Mouse (Mus musculus) left cerebral cortex, adult 8-10 months (tissue): Measurements from ENCODE around the gene Hist1h4b. TPM values are rescaled to one million over a fixed set of nuclear protein-coding genes. Genes with fewer than 3 reads are reported as not detected.
"Not testable (repeated sequence)": the region's sequence is repeated elsewhere in the genome, so short reads cannot be mapped to it uniquely, and the experiment has no call there.

Experiments
- DNase-seq, 2 experiments: peaks; one replicate each; pipeline ENCODE4 v3.0.0; 2022; ENCODE audit warnings: low spot score in 2 of 2
- total RNA-seq, 4 experiments: library from RNA; stranded (reverse); gene quantifications; 2 replicates each; pipeline ENCODE4 v1.2.4; 2022

Gene Hist1h4b
- total RNA-seq: 10 to 100 TPM; 53.3 to 70.8 (median 63.3) TPM

DNA sequence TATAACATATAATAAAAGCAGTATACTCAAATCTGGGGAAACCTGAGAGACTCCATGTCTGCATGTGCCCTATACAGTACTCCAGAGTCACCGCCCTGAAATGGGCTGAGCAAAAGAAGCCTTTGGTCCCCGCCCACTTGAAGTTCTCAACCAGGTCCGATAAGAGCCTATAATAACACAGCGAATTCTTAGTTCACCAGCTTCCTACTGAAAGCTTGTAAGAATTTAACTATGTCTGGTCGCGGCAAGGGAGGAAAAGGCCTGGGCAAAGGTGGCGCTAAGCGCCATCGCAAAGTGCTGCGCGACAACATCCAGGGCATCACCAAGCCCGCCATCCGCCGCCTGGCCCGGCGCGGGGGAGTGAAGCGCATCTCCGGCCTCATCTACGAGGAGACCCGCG, at the start of gene Hist1h4b:
Hist1h4b (plus strand) TSS at position 224 of the 400 bp plus-strand sequence.
- DNase-seq: peak; percentile 68 to 91

DNA sequence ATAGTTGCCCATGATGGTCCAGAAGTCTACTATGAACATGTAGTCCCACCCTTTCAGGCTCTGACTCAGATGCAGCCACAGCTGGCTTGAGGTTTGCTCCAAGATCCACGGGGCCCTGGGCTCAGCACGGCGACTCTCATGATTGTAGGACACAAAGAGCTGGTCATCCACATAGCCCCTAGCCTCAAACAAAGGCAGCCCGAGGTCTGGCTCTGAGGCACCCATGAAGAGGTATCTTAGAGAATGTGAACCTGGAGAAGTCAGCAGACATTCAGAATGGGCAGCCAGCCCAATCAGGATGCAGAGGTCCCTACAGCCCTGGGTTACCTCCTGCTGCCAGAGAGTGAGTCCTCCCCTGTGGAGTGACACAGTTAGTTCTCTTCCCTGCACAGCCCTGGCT, 48.8 kb upstream of the Hist1h4b start:
- no peak for DNase-seq

DNA sequence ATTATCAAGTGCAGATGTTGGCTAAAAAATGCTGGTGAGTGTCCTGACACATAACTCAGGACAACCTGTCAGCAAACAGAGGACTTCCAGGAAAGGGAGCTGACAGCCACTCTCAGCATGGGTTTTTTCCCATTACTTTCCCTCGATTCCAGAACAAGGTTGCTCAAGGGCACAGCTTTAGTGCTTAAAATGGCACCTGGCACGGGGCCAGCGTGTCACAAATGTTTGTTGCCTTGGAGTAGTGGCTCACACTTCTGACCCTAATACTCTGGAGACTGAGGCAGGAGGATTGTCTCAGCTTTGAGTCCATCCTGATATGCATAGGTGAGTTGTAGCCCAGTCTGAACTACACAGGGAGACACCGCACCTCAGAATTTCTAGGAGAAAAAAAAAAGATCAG, 48.2 kb upstream of the Hist1h4b start:
- DNase-seq: no peak

DNA sequence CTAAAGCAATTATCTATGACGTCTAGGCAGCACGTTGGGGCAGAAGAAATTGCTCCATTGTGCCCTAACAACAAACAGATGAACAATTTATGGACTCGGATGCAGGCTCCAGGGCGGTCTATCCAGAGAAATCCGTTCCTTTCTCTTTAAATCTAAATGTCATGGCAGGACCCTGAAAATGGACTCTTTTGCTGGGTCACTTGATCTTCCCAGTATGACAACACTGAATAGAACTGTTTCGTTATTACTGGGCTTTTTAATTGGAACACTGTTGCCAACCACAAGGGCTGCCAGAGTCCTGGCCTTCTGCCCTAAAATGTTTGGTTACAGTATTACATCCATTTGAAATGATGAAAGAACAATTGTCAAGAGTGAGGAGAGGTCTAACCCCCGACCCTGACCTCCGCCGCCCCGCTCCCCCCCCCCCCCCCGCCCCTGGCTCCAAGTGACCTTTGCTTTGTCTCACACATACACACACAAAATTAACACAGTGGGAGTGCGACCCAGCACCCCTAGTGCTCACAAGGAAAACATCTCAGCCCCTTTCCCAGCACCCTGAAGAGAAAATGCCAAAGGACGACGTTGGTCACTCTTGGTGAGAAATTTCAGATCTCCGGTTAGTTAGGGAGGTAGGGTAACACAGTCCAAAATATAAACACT, 47.0 kb upstream of the Hist1h4b start:
- DNase-seq: no peak

DNA sequence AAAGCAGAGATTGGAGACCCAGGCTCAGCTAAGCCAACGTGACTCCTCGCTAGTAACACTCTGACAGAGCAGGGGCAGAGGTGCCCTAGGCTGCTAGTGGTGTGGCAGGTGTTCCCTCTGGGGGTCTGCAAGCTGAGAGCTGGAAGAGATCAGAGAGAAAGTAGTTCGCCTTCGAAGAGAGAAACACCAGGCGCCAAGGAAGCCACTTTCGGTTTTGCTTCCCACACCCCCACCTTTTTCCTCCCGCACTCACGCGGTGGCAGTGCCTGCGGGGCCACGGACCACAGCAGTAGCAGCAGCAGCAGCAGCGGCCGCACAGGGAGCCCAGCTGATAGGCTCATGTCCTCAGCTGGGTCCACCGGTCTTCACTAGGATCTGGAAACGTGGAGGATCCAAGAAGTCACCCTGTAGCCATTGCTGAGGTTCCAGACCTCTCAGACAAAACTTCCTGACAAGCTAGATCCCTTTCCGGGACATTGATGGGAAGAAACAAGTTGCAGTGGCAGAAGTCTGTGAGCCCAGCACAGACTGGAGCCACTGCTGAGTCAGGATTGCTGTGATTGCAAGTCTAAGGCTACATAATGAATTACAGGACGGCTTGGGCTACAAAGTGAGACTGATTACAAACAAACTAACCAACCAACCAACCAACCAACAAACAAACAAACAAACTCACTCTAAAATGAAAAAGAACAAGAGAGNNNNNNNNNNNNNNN, 46.3 kb upstream of the Hist1h4b start, which contains the start of gene Hfe:
Hfe (minus strand) TSS at position 481 of the 716 bp plus-strand sequence.
- no peak for DNase-seq

DNA sequence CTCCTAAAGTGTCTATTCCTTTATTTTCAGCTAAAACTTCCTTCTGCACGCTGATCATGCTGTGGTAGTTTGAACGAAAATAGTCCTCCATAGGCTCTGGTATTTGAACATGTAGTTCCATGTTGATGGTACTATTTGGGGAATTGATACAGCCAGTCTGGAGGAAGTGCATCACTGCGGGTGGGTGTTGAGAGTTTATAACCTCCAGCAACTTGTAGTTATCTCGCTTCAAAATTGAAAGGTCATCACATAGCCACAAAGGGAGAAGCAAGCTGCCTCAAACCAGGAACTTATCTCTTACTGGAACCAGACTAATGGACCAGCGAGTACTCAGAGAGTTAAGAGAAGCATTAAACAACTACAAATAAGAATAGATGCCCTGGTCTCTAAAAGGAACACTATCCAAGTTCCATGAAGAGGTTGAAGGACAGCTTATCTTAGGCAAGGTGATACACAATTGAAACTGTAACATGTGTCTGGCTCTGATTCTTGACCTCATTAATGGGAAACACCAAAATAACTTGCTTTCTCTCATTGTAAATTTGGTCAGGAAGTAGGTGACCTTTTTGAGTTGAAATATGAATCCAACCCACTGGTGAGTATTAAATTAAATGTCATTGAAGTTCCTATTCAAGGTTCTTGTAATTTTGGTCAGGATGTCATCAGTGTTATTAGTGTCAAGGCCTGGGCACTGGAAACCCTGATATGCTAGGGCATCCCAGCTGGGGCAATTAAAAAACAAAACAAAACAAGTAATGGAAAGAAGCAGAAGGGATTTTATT, 40.4 kb upstream of the Hist1h4b start:
- no peak for DNase-seq

DNA sequence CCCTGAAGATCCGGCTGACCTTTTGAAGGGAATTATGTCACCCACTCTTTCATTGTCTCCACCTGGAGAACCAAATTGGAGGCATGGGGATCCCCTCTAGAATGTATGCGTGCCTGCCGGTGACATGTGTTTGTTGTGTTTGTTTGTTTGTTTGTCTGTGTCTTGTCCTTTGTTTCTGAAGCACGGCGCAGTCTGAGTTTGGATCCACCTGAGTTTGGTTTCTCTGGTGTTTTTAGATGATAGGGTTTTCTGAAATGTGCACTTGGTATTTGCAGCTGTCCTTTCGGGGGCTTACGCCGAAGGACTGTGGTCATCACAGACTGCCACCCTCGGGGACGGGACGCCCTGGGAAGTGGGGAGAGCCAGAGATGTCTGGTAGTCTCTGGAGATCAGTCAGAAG, 39.6 kb upstream of the Hist1h4b start:
- DNase-seq: no peak

DNA sequence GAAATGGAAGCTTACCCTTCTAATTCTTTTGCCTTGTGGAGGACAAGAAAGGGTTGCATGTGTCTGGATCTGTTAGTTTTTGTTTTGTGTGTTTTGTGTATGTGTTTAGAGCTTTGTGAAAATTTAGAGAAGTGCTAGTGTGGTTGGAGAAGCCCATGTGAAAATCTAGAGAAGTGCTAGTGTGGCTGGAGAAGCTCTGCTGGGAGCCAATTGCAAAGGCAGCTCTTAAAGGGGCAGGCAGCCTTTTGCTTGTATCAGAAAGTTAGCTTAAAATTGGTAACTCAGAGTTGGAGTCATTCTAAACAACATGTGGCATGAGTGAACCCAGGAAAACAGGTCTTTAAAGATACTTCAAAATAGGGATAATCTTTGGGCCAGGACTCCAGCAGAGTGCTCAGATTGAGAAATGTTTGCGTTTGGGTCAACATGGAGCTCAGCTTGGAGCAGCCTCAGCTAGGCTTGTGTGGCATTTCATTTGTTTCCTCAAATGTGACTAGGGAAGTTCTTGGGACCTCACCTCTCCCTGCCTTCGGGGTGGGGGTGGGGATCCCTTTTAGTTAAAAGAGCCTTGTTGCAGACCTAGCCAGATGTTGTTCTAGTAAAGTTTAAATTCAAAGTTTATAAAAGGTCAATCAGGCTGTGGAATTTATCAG, 39.1 kb upstream of the Hist1h4b start:
- DNase-seq: not testable (repeated sequence)

DNA sequence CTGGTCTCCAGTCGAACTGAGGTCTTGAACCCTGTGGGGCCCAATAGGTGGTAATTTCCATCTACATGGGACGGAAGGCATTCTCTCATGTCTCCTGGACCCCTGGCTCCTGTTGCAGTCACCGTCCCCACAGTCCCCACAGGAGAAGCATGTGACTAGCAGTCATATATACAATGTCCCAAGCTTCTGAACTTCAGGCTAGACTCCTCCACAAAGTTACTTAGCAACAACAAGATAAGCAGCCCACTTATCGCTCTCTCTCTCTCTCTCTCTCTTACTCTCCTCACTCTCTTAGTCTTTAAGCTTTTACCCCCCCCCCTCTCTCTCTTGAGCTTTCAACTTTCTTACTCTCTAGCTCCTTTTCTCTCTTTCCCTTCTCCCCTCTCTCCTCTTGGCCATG, 32.6 kb upstream of the Hist1h4b start:
- DNase-seq: no peak

DNA sequence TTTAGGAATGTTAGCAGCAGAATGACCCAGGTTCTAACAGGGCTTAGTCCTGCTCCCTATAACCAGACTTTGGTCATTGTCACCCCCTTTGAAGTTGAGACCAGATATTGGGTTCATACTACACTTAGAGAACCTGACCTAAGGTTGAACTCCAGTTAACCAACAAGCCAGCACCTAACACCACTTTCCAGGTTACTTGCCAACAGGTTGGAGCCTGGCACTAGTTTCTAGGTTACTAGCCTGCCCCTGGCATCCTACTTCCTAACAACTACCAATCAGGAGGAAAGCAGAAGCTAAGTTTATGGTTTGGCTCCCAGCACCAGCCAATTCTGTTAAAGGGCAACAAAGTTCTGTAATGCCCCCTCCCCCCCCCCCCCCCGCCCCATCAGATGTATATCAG, 31.6 kb upstream of the Hist1h4b start:
- DNase-seq: no peak

DNA sequence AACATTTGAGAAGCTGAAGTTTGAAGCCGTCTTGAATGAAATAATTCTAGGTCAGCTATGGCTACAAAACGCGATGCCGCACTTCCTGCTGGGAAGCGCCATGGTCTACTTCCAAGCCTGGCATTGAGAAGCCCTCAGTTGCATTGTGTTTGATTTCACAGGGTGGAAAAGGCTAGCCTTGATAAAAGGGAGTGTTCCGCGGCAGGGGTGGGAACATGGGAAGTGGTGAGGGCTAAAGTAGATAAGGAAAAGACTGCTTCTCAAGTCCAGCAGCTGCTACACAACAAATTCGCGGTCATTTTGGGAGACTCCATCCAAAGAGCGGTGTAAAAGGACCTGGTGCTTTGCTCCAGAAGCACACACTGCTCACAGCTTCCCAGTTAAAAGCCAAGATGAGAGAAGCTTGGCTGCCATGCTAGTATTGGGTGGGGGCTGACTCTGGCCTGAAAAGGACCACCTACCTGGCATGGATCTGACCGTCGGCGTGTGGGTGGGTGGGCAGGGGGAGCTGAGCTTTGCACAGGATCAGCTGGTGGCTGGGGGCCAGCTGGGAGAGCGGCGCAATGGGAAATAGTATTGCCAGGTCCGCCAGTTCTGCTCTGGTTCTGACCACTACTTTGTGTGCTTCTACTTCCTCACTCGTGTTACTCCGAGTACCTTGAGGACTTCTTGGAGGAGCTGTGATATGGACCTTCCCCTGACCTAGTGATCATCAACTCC, 28.2 kb upstream of the Hist1h4b start:
- no peak for DNase-seq

DNA sequence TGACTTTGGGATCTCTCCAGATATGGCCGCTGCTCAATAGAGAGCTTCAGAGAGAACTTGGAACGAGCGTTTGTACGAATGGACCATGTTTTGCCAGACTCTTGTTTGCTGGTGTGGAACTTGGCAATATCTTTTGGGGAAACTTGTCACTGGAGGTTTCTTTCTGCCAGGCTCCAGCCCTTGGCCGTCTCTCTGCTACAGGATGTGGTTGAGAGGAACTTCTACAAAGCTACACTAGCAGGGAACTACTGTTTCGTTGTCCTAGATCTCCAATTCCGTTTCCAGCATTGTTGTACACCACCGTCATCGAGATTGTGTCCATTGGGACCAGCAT, 27.7 kb upstream of the Hist1h4b start:
- DNase-seq: no peak

DNA sequence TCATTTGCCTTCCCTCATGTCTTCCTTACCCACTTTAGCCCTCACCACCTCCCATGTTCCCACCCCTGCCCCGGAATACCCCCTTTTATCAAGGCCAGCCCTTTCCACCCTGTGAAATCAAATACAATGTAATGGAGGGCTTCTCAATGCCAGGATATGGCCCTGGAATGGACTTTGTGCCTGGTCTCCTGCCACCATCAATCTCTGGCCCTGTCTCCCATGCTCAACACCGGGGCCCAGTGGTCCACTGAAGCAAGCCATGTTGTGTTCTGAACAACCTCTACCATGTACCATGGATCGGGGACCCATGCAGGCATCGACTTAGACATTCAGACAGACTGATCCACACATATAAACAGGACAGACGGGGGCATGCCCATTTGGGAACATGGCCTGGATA, 27.1 kb upstream of the Hist1h4b start:
- no peak for DNase-seq

DNA sequence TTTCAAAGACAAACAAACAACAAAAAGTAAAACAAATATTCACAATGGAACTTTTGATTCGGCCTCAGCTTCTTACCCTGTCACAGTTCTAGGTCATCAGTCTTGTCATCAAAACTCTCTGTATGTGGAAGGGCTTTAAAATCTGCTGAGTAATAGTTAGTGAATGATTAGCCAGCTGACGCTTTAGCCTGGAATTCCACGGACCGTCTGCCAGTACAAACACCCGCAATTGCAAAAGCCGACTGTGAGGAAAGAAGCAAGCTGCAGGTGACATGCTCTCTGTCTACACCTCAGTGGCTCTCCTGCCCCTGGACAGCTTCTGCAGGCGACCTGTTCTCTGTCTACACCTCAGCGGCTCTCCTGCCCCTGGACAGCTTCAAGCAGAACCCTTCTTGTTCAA, 26.3 kb upstream of the Hist1h4b start:
- DNase-seq: no peak

DNA sequence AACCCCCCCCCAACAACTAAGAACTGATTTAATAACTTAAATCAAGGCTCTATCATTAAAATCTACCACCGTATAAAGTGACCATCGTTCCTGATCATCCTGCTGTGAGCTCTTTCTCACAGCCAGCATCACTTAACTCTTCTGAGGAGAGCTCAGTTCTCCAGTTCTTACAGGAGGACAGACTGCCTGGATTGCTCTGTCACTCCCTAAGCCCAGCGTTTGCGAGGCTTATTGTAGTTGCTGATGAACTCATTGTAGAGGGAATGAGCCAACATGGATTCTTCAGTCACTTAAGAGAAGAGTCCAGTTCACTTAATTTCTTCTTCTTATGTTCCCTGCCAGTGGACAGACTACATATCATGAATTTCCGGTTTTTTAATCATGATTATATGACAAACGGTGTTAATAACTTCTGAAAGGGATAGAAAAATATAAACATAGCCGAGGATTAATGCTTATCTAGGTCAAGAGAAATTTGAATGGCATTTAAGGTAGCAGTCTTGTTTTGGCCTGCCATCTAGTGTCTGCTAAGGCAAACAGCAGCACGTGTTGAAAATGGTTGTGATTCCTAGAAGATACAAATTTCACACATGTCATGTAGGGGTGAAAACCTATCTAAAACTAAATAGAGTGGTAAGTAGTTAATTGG, 24.5 kb upstream of the Hist1h4b start:
- no peak for DNase-seq

DNA sequence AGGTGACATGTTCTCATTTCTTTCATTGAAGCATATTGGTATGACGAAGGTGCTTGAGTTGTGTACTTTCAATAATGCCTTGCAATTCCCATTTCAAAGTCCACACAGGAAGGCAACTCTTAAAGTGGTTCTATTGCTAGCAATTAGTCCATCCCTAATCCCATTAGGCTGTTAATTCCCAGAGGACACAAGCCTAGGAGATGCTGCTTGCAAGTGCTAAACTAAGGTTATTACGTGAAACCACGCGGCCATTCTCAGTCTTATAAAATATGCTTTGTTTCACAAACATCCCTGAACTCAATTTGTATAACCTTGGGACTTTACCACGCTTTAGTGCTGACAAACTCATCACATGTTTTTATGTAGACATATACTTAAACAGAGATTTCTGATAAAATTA, 19.7 kb upstream of the Hist1h4b start:
- no peak for DNase-seq

DNA sequence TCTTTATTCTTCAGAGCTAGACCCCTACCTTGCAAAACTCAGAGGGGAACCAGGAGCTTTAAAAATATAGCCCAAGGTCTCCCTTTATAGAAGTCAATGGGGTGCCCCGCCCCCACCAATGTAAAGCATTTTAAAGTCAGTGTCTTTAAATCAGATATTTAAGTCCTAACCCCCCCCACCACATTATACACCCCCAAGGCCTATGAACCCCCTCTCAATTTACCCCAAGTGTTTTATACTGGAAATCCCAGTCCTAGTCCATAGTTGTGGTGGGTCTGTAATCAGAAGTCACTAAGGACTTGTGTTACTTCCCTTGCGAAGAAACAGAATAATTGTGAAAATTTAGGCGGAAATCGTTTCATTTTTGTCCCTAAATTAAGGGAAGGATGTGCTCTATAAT, 18.8 kb upstream of the Hist1h4b start:
- no peak for DNase-seq

DNA sequence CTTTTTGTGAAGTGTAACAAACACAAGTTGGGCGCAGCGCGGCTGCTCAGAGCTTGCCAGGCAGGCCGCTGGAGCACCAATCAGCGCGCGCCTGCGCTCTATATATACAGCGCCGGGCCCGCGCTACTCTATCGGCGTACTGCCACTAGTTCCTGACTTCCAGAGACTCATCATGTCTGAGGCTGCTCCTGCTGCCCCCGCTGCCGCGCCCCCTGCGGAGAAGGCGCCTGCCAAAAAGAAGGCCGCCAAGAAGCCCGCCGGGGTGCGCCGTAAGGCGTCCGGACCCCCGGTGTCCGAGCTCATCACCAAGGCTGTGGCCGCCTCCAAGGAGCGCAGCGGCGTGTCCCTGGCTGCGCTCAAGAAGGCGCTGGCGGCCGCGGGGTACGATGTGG, 18.1 kb upstream of the Hist1h4b start, which contains the start of gene Hist1h1c:
Hist1h1c (plus strand) TSS at position 132 of the 392 bp plus-strand sequence.
- DNase-seq: peak; percentile 83 to 85

DNA sequence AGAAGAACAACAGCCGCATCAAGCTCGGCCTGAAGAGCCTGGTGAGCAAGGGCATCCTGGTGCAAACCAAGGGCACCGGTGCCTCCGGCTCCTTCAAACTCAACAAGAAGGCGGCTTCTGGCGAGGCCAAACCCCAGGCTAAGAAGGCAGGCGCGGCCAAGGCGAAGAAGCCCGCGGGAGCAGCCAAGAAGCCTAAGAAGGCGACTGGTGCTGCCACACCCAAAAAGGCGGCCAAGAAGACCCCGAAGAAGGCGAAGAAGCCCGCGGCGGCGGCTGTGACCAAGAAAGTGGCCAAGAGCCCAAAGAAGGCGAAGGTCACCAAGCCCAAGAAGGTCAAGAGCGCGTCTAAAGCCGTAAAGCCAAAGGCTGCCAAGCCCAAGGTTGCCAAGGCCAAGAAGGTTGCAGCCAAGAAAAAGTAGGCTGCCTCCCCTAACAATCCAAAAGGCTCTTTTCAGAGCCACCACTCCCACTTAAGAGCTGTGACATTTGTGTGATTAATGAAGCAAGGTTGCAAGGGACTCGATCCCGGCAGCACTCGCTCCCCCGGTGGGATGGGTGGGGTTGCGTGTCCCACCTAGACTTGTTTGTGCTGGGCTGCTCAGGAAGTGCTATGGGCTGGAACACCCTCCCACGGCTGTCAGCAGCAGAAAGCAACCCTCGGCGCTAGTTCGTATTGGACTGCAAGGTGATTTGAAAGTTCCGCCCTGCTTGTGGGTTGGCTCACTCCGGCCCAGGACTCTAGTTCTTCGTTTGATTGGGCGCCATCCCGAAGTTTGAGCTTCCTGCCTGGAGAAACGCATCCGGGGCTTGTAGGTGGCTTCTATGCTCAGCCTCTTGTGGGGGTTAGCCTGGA, 17.5 kb upstream of the Hist1h4b start:
- DNase-seq: peak; percentile 80 to 97

DNA sequence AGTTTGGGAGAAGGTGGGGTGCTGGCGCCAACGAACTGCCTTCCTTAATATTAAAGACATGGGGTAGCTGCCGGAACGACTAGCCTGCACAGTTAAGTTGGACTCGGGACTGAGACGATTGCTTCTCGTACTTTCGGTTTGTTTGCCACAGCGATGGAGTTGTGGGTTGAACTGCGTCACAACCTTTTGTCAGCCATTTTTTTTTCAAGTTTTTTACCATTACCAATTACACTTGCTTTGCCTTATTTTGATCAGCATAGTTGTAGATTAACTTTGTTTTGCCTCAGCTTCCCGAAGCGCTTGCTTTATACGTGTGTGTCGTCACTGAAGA, 16.9 kb upstream of the Hist1h4b start:
- DNase-seq: no peak
